ENCODE assay signal across 9 mouse cellular contexts in genomic region chr7:130327603-130328365, GRCm38 (mm10).
DNase-seq lines count a peak whose midpoint lies in the region; ATAC-seq and TF ChIP-seq lines count a peak whose summit lies in the region.
"Had no signal": no experiment of that assay in that cellular context is flagged by ENCODE, and none has a peak within 500 bp of the region (broad histone marks: within the 10 kb centered on the region; RNA-seq: fewer than 3 reads in every experiment).

No protein-coding gene starts in this region.

- H3K4me2 ChIP-seq in forebrain, postnatal 0 days (ENCODE audit: low read depth) = peak overlapping the region; percentile 32
- peak overlapping the region; percentile 31 for H3K4me2 ChIP-seq in midbrain, embryonic 14.5 days (ENCODE audit: low read length)
- H3K4me2 ChIP-seq: liver, embryonic 11.5 days had no signal

- no peaks in the 10 kb centered on the region; the same call in 1 of the 2 replicates for H3K27me3 ChIP-seq in forebrain, postnatal 0 days (ENCODE audit: insufficient read depth, low read length)
- H3K27me3 ChIP-seq in midbrain, embryonic 14.5 days (ENCODE audit: control insufficient read depth, insufficient read depth, low read length) = no peaks in the 10 kb centered on the region

- H3K27ac ChIP-seq in forebrain, postnatal 0 days (ENCODE audit: low read depth, low read length) = no peak overlapping the region
- no peak overlapping the region for H3K27ac ChIP-seq in midbrain, embryonic 14.5 days (replicated peaks; ENCODE audit: low read depth, low read length)

- 0 out of 2 replicates have a peak, but pooled peaks cover 9% of the 10 kb centered on the region for H3K4me1 ChIP-seq in forebrain, postnatal 0 days (ENCODE audit: insufficient read depth)
- peaks cover 15% of the 10 kb centered on the region for H3K4me1 ChIP-seq in midbrain, embryonic 14.5 days (ENCODE audit: control insufficient read depth, insufficient read depth, low read length)

- peak overlapping the region; percentile 15; the same call in 1 of the 2 replicates for H3K9ac ChIP-seq in forebrain, postnatal 0 days
- H3K9ac ChIP-seq in midbrain, embryonic 14.5 days (replicated peaks; ENCODE audit: low read length) = no peak overlapping the region; the same call in 1 of the 2 replicates

- no peaks in the 10 kb centered on the region for H3K36me3 ChIP-seq in forebrain, postnatal 0 days (ENCODE audit: insufficient read depth)
- no peaks in the 10 kb centered on the region for H3K36me3 ChIP-seq in midbrain, embryonic 14.5 days (ENCODE audit: control insufficient read depth, insufficient read depth, low read length)

- H3K9me3 ChIP-seq in forebrain, postnatal 0 days (ENCODE audit: low read length) = no peaks in the 10 kb centered on the region
- H3K9me3 ChIP-seq in midbrain, embryonic 14.5 days (ENCODE audit: control insufficient read depth, low read length) = no peaks in the 10 kb centered on the region

- WGBS in forebrain, postnatal 0 days = 10% methylated on average over 15 of the region's 15 CpGs
- 3% methylated on average over 15 of the region's 15 CpGs for WGBS in midbrain, embryonic 14.5 days

- ATAC-seq in forebrain, postnatal 0 days = no peak; the same call in 1 of the 2 replicates
- peak; percentile 34; the same call in 1 of the 2 replicates for ATAC-seq in midbrain, embryonic 14.5 days (ENCODE audit: low FRiP score, low TSS enrichment)

- no peak for TF ChIP-seq CTCF in forebrain, postnatal 0 days (IDR thresholded peaks at IDR 0.05; ENCODE audit: low read depth)

- peak; percentile 82 for DNase-seq in heart, adult 11 months
- no peak for DNase-seq in heart, adult 8-10 months (ENCODE audit: low spot score)
- DNase-seq in embryo, embryonic 10.5 days (ENCODE audit: low spot score) = peak; percentile 41
- peak; percentile 37 for DNase-seq in forebrain, postnatal 0 days
- peak; percentile 74 for DNase-seq in midbrain, embryonic 14.5 days
- no peak for DNase-seq in ovary, postnatal 36 days (ENCODE audit: low spot score)
- DNase-seq in c-Kit-positive CD71-positive TER-119-positive erythroid progenitor cells, embryonic 14.5 days (ENCODE audit: low spot score) = no peak
- DNase-seq in gastrocnemius, postnatal 25 days = no peak

- H3K4me3 ChIP-seq in forebrain, postnatal 0 days (ENCODE audit: low read depth, low read length) = peak overlapping the region; percentile 12; the same call in 1 of the 2 replicates
- H3K4me3 ChIP-seq in midbrain, embryonic 14.5 days (replicated peaks; ENCODE audit: low read depth, low read length) = no peak overlapping the region

Comparison
In these comparisons a context has a peak if more than half of its experiments do, and no peak if none do; other contexts are left out.
1. DNase-seq: peak in heart, adult 11 months (single experiment), embryo, embryonic 10.5 days (single experiment), forebrain, postnatal 0 days (single experiment) and midbrain, embryonic 14.5 days (single experiment); none in heart, adult 8-10 months (single experiment), ovary, postnatal 36 days (single experiment), c-Kit-positive CD71-positive TER-119-positive erythroid progenitor cells, embryonic 14.5 days (single experiment) and gastrocnemius, postnatal 25 days (single experiment).